Mouse (Mus musculus): ENCODE results near the gene Fam76b.

GRCm38 (mm10) chr9:13856247-13856646, 28.7 kb downstream of the Fam76b start:
- no peak for TF ChIP-seq CTCF (IDR thresholded peaks at IDR 0.05; ENCODE audit: control insufficient read depth, insufficient read depth, insufficient replicate concordance, low read depth, low read length)
- TF ChIP-seq POLR2A (IDR thresholded peaks at IDR 0.05; ENCODE audit: control insufficient read depth, low read depth, low read length) = no peak

Data from testis, adult 2 months (tissue).